Mouse (Mus musculus): Measurements from ENCODE around the gene Cnot3. TPM values are rescaled to one million over a fixed set of nuclear protein-coding genes. Genes with fewer than 3 reads are reported as not detected.

Gene Cnot3
- polyA plus RNA-seq, 1 experiment: 87.1 TPM

DNA sequence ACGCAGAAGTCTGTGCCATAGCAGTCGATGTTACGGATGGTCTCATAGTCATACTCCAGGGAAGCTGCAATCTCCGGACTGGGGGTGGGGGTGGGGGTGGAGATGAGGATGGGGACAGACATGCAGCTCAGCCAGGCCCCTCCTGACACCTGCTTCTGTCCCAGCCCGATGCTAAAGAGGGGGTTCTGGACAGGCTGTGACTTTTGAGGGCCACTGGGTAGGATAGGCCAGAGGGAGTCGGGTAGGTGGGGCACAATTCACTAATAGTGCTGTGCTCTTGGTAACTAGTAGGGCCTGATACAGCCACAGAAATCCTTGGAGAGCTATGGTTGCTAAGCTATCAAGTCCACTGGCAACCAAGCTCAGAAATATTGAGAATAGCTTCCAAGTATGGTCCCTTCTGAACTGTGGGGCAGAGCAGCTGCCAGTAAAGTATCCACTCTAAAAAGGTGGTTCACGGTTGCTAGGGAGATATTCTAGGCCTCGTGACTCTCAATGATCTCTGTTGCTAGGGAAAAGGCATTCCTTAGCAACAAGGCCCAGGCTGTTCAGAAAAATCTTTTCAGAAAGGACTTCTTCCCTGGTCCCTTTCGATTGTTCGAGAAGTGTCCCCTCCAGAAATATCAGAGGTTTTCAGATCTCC is 39.0 kb downstream of the Cnot3 start:
- no peaks in the 10 kb centered on the region for H3K27me3 ChIP-seq (ENCODE audit: control insufficient read depth, insufficient read depth, insufficient read length)
- no peak for TF ChIP-seq MAX (IDR thresholded peaks at IDR 0.05)
- no peak for TF ChIP-seq USF1 (IDR thresholded peaks at IDR 0.05; ENCODE audit: low read depth)
- no peak for TF ChIP-seq FOSL1 (IDR thresholded peaks at IDR 0.05; ENCODE audit: insufficient read depth, low read length, poor library complexity, severe bottlenecking)
- TF ChIP-seq CEBPB (IDR thresholded peaks at IDR 0.05; ENCODE audit: low read depth): no peak
- TF ChIP-seq MYOG (IDR thresholded peaks at IDR 0.05; ENCODE audit: control insufficient read depth, extremely low read depth, insufficient read length): no peak
- no peak for TF ChIP-seq CTCF (IDR thresholded peaks at IDR 0.05; ENCODE audit: control insufficient read depth, insufficient read depth, insufficient read length)
- no peak for TF ChIP-seq MYOD1 (IDR thresholded peaks at IDR 0.05; ENCODE audit: control insufficient read depth, insufficient read length, low read depth)
- H3ac ChIP-seq (ENCODE audit: control insufficient read depth, insufficient read length, low read depth): no peak overlapping the region
- no peaks in the 10 kb centered on the region for H3K79me3 ChIP-seq (ENCODE audit: low read depth)
- no peak overlapping the region for H3K4me3 ChIP-seq (ENCODE audit: insufficient read depth, poor library complexity, severe bottlenecking)
- peaks cover 4% of the 10 kb centered on the region for H3K36me3 ChIP-seq (ENCODE audit: control insufficient read depth, insufficient read depth)
- H3K79me2 ChIP-seq (ENCODE audit: control insufficient read depth, insufficient read depth): no peaks in the 10 kb centered on the region

GRCm38 (mm10) chr7:3684698-3685097 is 39.6 kb downstream of the Cnot3 start:
- Histone ChIP-seq H3ac (ENCODE audit: control insufficient read depth, insufficient read length, low read depth) (no peak overlapping the region), H3K36me3 (ENCODE audit: control insufficient read depth, insufficient read depth) (peaks cover 4% of the 10 kb centered on the region), H3K27me3 (ENCODE audit: control insufficient read depth, insufficient read depth, insufficient read length) (no peaks in the 10 kb centered on the region), H3K79me3 (ENCODE audit: low read depth) (no peaks in the 10 kb centered on the region), H3K79me2 (ENCODE audit: control insufficient read depth, insufficient read depth) (no peaks in the 10 kb centered on the region), H3K4me3 (ENCODE audit: insufficient read depth, poor library complexity, severe bottlenecking) (no peak overlapping the region)
- TF ChIP-seq MAX (IDR thresholded peaks at IDR 0.05) (no peak), USF1 (IDR thresholded peaks at IDR 0.05; ENCODE audit: low read depth) (no peak), CTCF (IDR thresholded peaks at IDR 0.05; ENCODE audit: control insufficient read depth, insufficient read depth, insufficient read length) (no peak), CEBPB (IDR thresholded peaks at IDR 0.05; ENCODE audit: low read depth) (no peak), MYOG (IDR thresholded peaks at IDR 0.05; ENCODE audit: control insufficient read depth, extremely low read depth, insufficient read length) (no peak), MYOD1 (IDR thresholded peaks at IDR 0.05; ENCODE audit: control insufficient read depth, insufficient read length, low read depth) (no peak), FOSL1 (IDR thresholded peaks at IDR 0.05; ENCODE audit: insufficient read depth, low read length, poor library complexity, severe bottlenecking) (no peak)

DNA sequence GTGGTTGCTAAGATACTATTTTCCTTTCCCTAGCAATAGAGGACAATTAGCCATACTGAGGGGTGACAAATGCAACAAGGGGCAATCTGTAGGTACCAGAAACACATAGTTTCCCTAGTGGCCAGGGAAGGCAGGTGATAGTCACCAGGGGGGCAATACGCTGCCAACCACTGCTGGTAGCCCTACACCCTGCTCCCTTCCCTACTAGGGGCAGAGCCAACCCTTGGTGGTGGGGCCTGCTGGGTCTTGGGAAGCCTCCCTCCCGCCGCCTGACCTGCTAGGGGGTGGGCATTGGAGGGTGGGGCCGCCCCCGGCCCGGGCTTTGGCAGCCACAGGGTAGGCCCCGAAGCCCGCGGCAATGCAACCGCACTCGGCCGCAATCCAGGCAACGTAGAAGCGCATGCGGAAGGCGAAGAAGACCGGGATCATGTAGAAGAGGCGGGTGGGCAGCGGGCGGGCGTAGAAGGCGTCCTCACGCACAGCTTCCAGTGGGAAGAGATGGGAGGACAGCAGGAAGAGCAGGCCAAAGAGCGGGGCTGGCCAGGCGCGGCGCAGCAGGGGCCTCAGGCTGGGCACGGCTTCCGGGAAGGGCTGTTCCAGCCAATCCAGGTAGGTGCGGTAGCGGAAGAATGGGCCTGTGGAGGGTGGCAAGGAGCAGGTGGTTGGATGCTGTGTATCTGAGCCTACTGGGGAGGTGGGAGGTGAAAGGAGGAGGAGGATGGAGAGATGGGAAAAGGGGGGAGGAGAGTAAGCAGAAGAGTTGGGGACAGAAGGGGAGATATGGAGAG is 40.5 kb downstream of the Cnot3 start:
- H3K4me3 ChIP-seq (ENCODE audit: insufficient read depth, poor library complexity, severe bottlenecking): no peak overlapping the region
- no peaks in the 10 kb centered on the region for H3K27me3 ChIP-seq (ENCODE audit: control insufficient read depth, insufficient read depth, insufficient read length)
- peaks cover 9% of the 10 kb centered on the region for H3K36me3 ChIP-seq (ENCODE audit: control insufficient read depth, insufficient read depth)
- H3K79me3 ChIP-seq (ENCODE audit: low read depth): peaks cover 1% of the 10 kb centered on the region
- no peak overlapping the region for H3ac ChIP-seq (ENCODE audit: control insufficient read depth, insufficient read length, low read depth)
- TF ChIP-seq FOSL1 (IDR thresholded peaks at IDR 0.05; ENCODE audit: insufficient read depth, low read length, poor library complexity, severe bottlenecking) (no peak), CEBPB (IDR thresholded peaks at IDR 0.05; ENCODE audit: low read depth) (no peak)
- peaks cover 3% of the 10 kb centered on the region for H3K79me2 ChIP-seq (ENCODE audit: control insufficient read depth, insufficient read depth)

DNA sequence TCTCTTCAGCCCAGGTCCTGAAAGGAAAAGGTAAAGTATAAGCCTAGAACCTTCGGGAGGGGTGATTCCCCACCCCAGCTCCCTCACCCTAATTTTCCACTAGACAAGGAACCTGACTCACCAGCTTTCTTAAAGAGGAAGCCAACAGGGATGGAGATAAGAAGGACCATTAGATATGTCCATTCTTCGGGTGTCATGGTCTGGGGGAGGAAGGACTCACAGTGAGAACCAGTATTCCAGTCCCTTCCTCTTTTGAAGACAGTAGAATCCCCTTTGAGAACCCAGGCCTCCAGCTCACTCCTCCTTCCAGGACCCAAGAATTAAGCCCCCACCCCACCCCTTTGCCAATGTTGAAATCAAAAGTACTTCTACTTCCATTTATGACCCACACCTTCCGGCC is 46.9 kb downstream of the Cnot3 start:
- H3K79me2 ChIP-seq (ENCODE audit: control insufficient read depth, insufficient read depth): peaks cover 36% of the 10 kb centered on the region
- peak overlapping the region; percentile 52 for H3ac ChIP-seq (ENCODE audit: control insufficient read depth, insufficient read length, low read depth)
- no peaks in the 10 kb centered on the region for H3K27me3 ChIP-seq (ENCODE audit: control insufficient read depth, insufficient read depth, insufficient read length)
- TF ChIP-seq CTCF (IDR thresholded peaks at IDR 0.05; ENCODE audit: control insufficient read depth, insufficient read depth, insufficient read length) (no peak), MYOD1 (IDR thresholded peaks at IDR 0.05; ENCODE audit: control insufficient read depth, insufficient read length, low read depth) (no peak), MAX (IDR thresholded peaks at IDR 0.05) (no peak)
- peak overlapping the region; percentile 50 for H3K4me3 ChIP-seq (ENCODE audit: insufficient read depth, poor library complexity, severe bottlenecking)
- H3K36me3 ChIP-seq (ENCODE audit: control insufficient read depth, insufficient read depth): peaks cover 15% of the 10 kb centered on the region
- H3K79me3 ChIP-seq (ENCODE audit: low read depth): peaks cover 15% of the 10 kb centered on the region

- H3K36me3 ChIP-seq (ENCODE audit: control insufficient read depth, insufficient read depth): peaks cover 21% of the 10 kb centered on the region
- peaks cover 36% of the 10 kb centered on the region for H3K79me2 ChIP-seq (ENCODE audit: control insufficient read depth, insufficient read depth)
- H3K79me3 ChIP-seq (ENCODE audit: low read depth): peaks cover 15% of the 10 kb centered on the region
- no peaks in the 10 kb centered on the region for H3K27me3 ChIP-seq (ENCODE audit: control insufficient read depth, insufficient read depth, insufficient read length)
- peak within 1 kb of the TSS; percentile 70 for H3ac ChIP-seq (ENCODE audit: control insufficient read depth, insufficient read length, low read depth)
- H3K4me3 ChIP-seq (ENCODE audit: insufficient read depth, poor library complexity, severe bottlenecking): peak within 1 kb of the TSS; percentile 50
- TF ChIP-seq MYOG (IDR thresholded peaks at IDR 0.05; ENCODE audit: control insufficient read depth, extremely low read depth, insufficient read length) (no peak), CEBPB (IDR thresholded peaks at IDR 0.05; ENCODE audit: low read depth) (no peak)
These were observed 47.4 kb downstream of the Cnot3 start, which contains the start of gene Tsen34 for GRCm38 (mm10) chr7:3692382-3692986. Gene Tsen34, plus strand, starts transcription at chr7:3692863.

Measured in C2C12 (cell line).